Mouse (Mus musculus) liver, embryonic 14.5 days (tissue): ENCODE measurements around the gene Rabggta.

Experiments used
- CTCF ChIP-seq: IDR thresholded peaks from 2 replicates; pipeline ENCODE4 v1.5.1; 2016; ENCODE audit warnings: antibody characterized with exemption, low read depth, control low read depth
- EP300 ChIP-seq: IDR thresholded peaks from 2 replicates; pipeline ENCODE4 v1.6.1; 2016; ENCODE audit warnings: antibody characterized with exemption, low read depth

- TF ChIP-seq EP300 (no peak), CTCF (0 out of 2 replicates have a peak, but pooled peaks have one; percentile 15)
These were observed 40.1 kb upstream of the Rabggta start for GRCm38 (mm10) chr14:55762001-55762821.
